Mouse (Mus musculus) layer of hippocampus, adult 11-12 months (tissue): ENCODE measurements around the gene H2-Eb1.

ENCODE experiments used
- DNase-seq: peaks from one replicate; pipeline ENCODE4 v3.0.0; 2022; ENCODE audit warnings: low spot score

H2-Eb1 gene

DNA sequence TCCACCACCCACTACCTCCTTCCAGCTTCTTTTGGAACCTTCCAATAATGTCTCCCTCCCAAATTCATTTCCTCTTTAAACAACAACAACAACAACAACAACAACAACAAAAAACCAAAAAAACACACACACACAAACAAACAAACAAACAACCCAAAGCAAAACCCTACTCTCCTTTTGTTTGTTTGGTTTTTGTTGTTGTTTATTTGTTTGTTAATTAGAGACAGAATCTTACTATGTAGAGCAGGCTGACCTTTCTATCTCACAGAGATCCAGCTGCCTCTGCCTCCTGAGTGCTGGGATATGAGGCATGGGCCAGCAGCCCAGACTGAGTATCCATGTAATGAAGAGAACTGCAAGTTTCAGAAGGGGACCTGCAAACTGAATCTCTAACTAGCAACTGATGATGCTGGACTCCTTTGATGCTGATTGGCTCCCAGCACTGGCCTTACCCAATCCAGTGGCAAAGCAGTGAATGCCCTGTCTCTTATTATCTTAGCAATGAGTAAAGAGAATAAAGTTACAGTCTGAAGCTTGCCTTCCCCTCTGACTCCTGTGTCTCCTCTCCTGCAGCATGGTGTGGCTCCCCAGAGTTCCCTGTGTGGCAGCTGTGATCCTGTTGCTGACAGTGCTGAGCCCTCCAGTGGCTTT is at the start of gene H2-Eb1:
Gene H2-Eb1 (plus strand): TSS at position 488 of the 651 bp plus-strand sequence.
- peak; percentile 95 for DNase-seq

GRCm38 (mm10) chr17:34256501-34256900 is 49.2 kb upstream of the H2-Eb1 start:
- DNase-seq: no peak

DNA sequence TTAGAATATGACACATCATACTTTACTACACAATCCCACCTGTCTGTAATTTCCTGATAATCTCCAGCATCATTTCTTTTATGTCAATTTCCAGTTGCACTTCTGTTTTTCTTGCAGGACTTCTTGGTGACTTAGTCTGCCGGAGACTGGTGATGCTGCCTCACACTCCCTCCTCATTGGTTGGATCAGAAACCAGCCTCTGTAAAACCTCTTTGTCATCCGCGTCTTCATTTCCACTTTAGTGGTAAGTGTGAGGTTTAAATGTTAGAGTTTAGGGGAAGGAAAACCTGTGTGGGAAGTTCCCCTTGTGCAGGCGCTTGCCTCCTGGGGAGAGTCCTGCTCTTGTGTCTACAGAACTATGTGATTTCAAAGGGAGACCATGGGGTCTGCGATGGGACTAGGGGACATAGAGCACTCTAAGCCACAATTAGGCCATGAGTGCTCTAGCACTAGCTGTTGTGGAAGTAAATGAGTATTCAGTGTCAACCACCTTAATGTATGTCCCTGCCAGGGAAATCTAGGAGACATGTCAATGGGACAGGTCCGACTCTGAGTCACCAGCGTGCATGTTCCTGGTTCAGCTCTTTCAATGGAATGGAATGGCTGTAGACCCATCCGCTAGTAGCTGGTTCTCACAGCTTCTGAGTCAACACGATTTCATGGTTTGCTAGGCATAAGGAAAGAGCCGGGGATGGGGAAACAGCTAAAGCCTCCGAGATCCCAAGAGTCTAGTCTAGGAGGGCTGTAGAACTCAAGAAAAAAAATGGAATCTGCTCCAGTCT is 47.9 kb upstream of the H2-Eb1 start, which contains the start of gene H2-Ab1:
Gene H2-Ab1 (plus strand): TSS at position 96 of the 782 bp plus-strand sequence.
- peak; percentile 87 for DNase-seq

GRCm38 (mm10) chr17:34260551-34260950 is 45.1 kb upstream of the H2-Eb1 start:
- no peak for DNase-seq

DNA sequence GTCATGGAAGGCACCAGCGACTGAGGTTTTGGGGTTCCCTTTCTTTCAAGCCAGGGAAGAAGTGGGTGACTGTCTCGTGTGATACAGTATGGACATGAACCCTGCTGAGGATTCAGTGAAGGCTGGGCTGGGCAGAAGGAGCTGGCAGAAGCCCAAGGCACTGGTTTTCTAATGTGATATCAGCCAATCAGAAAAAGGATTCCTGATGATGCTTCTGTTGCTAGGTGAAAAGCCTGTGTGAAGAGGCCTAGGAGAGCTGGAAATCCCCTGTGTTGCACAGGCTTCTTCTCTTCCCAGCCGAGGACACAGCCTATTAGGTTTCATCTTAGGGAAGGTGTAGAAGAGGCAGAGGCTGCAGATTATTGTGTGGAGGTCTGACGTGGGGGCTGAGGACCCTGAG is 44.2 kb upstream of the H2-Eb1 start:
- DNase-seq: peak; percentile 86

- DNase-seq: peak; percentile 81
Measured at GRCm38 (mm10) chr17:34263068-34263467, 42.6 kb upstream of the H2-Eb1 start.

GRCm38 (mm10) chr17:34263811-34264371 is 41.8 kb upstream of the H2-Eb1 start:
- no peak for DNase-seq

- no peak for DNase-seq
Measured at GRCm38 (mm10) chr17:34264452-34265351, 41.0 kb upstream of the H2-Eb1 start.

DNA sequence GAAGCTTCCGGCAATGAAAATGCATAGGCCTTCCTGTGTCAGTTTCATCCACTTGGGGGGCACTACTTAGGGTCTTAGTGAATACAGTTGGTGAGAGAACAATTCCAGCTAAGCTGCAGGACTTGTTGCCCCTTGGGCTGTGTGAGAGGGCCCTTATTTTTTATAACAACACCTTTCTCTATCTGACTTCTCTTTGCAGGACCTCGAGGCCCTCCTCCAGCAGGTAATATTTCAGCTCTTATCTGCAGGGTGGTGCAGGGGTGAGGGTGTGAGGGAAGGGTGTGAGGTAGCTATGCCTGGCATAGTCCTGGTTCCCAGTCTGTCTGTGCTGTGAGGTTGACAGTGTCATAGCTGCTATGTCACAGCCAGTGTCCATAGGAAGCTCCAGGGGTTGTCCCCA is 37.4 kb upstream of the H2-Eb1 start:
- no peak for DNase-seq

DNA sequence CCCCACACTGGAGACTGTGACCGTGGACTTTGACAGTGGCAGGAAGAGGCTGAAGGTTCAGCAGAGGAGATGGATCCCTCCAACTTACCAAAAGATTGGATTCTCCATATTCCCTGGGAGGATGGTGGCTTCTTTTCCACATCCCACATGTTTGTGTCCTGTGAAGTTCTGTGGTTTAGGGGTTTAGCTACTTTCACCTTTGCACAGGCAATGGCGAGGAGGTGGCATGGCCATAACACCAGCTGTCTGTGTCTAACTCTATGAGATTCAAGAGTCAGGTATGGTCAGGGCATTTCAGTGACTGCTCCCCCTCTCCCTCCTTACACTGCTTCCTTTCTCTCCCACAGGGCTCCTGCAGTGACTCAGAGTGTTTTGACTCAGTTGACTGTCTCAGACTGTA is 36.9 kb upstream of the H2-Eb1 start:
- DNase-seq: no peak

- no peak for DNase-seq
Measured at GRCm38 (mm10) chr17:34269817-34270216, 35.9 kb upstream of the H2-Eb1 start.

GRCm38 (mm10) chr17:34270230-34270629 is 35.4 kb upstream of the H2-Eb1 start:
- DNase-seq: no peak

GRCm38 (mm10) chr17:34270940-34271339 is 34.7 kb upstream of the H2-Eb1 start:
- no peak for DNase-seq

- DNase-seq: no peak
Measured at GRCm38 (mm10) chr17:34272102-34272501, 33.6 kb upstream of the H2-Eb1 start.

DNA sequence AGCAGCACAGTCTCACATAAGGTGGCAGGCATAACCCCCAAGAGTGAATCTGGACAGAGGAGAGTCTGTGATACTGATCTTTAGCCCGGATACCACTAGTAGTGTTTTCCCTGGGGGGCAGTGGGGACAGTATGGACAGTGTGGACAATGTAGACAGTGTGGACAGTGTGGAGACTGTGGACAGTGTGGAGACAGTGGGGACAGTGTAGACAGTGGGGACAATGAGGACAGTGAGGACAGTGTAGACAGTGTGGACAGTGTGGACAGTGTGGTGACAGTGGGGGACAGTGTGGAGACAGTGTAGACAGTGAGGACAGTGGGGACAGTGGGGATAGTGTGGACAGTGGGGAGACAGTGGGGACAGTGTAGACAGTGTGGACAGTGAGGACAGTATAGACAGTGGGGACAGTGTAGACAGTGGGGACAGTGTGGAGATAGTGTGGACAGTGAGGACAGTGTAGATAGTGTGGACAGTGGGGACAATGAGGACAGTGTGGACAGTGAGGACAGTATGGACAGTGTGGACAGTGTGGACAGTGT is 25.1 kb upstream of the H2-Eb1 start:
- DNase-seq: no peak

GRCm38 (mm10) chr17:34281836-34282235 is 23.8 kb upstream of the H2-Eb1 start:
- no peak for DNase-seq

DNA sequence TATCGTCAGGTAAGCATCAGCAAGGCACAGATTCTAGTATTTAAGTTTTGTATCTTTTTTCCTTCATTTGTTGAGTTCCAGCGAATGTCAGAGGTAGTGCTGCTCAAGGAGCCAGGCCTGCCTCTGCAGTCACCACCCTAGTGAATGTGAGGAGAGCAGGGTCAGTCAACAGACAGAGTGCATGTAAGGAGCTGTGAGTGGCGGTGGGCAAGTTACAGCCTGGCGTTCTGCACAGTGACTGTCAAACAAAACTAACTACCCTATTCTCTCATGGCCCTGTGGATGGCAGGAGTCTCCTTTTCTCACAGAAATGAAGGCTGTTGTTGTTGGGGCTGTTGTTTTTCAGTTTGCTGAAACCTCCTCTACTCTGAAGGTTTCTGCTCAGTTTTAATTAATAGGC is 20.3 kb upstream of the H2-Eb1 start:
- no peak for DNase-seq

DNA sequence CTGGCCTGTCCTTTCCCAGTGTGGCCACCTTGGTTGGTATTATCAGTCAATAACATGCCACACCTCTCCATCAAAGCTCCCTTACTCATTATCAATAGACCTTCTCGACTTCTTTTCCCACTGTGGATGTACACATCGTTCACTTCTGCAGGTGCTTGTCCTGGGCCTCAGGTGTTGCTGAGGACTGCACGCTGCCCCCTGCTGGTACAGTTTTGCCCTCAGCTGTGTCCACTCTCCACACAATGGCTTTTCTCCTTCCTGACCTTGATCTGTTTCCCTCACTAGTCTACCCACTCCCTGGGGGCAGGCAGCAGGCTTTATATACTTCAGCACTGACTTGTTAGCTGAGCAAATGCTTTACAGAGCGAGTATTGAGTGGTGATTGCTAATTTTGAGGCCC is 19.8 kb upstream of the H2-Eb1 start:
- DNase-seq: no peak

DNA sequence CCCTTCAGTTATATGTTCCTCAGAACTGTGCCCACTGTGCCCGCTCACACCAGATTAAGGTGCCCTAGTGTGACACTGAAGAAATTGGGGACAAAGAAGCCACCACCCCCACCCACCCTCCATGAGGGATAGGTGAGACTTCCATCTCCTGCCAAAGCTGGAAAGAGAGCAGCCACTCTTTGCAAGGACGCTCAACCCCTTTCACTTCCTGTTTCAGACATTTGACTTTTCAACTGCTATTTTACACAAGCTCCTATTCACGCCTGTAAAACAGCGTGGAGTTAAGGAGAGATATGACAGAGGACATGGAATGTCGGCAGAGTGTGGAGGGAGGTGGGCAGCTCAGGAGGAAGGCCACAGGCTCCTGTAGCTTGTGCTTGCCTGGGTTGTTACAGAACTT is 19.2 kb upstream of the H2-Eb1 start:
- DNase-seq: no peak

GRCm38 (mm10) chr17:34286999-34287398 is 18.7 kb upstream of the H2-Eb1 start:
- no peak for DNase-seq

DNA sequence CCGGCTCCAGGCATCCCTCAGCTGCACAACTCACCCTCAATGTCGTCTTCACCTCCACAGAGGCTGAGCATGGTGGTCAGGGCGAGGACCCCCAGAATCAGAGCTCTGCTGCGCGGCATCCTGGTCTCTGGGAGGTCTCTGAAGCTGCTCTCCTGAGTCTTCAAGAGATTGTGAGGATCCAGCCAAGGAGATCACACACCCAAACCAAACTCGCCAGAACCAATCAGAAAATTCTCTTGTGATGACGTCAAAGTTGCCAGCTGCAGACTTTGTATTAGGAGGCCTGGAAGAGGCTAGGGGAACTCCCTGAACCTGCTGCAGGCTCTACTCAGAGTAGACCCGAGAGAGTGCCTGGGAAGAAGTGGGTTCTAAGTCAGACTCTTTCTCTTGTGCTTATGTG is 18.0 kb upstream of the H2-Eb1 start, which contains the start of gene H2-Aa:
Gene H2-Aa (minus strand): TSS at position 176 of the 400 bp plus-strand sequence.
- DNase-seq: peak; percentile 95

GRCm38 (mm10) chr17:34288131-34288530 is 17.5 kb upstream of the H2-Eb1 start:
- DNase-seq: no peak
